Mouse (Mus musculus) right cerebral cortex, adult 2 months (tissue): Measurements from ENCODE around the gene Prss16.
A peak's percentile ranks its signal among the peaks of the same experiment; 100 is the strongest.

Experiments
- DNase-seq, 2 experiments: peaks; one replicate each; pipeline ENCODE4 v3.0.0; 2021 to 2022; ENCODE audit warnings: low spot score in 2 of 2

Gene Prss16

GRCm38 (mm10) chr13:22009642-22010041 lies at the start of gene Prss16:
Prss16 (minus strand) TSS chr13:22009742.
- no peak for DNase-seq

GRCm38 (mm10) chr13:22053754-22054153 lies 44.2 kb upstream of the Prss16 start:
- no peak for DNase-seq

GRCm38 (mm10) chr13:22051523-22051859 lies 41.9 kb upstream of the Prss16 start:
- no peak for DNase-seq

- peak; percentile 95 for DNase-seq
Measured at GRCm38 (mm10) chr13:22050591-22051522, 41.3 kb upstream of the Prss16 start.

GRCm38 (mm10) chr13:22049737-22050440 lies 40.3 kb upstream of the Prss16 start:
- DNase-seq, result peak in 1 of 2 experiments; percentile 15

GRCm38 (mm10) chr13:22049041-22049440 lies 39.5 kb upstream of the Prss16 start:
- DNase-seq, result no peak

- DNase-seq, result no peak
Measured at GRCm38 (mm10) chr13:22045311-22045710, 35.8 kb upstream of the Prss16 start.

- no peak for DNase-seq
Measured at GRCm38 (mm10) chr13:22044432-22045155, 35.1 kb upstream of the Prss16 start.

- no peak for DNase-seq
Measured at GRCm38 (mm10) chr13:22043503-22044431, 34.2 kb upstream of the Prss16 start.

- peak; percentile 90 to 94 for DNase-seq
Measured at GRCm38 (mm10) chr13:22042568-22043502, 33.3 kb upstream of the Prss16 start, which contains the start of the genes Hist1h2ag and Hist1h2bj. Hist1h2ag (minus strand) TSS chr13:22042944. Hist1h2bj (plus strand) TSS chr13:22043214.

GRCm38 (mm10) chr13:22041651-22042567 lies 32.4 kb upstream of the Prss16 start:
- DNase-seq, result no peak

- DNase-seq, result peak; percentile 99
Measured at GRCm38 (mm10) chr13:22041142-22041536, 31.6 kb upstream of the Prss16 start, which contains the start of gene Hist1h4i. Hist1h4i (minus strand) TSS chr13:22041362.

- no peak for DNase-seq
Measured at GRCm38 (mm10) chr13:22040464-22041141, 31.1 kb upstream of the Prss16 start.

- no peak for DNase-seq
Measured at GRCm38 (mm10) chr13:22039951-22040463, 30.5 kb upstream of the Prss16 start.

GRCm38 (mm10) chr13:22039364-22039763 lies 29.8 kb upstream of the Prss16 start:
- DNase-seq, result no peak

GRCm38 (mm10) chr13:22037415-22037814 lies 27.9 kb upstream of the Prss16 start:
- no peak for DNase-seq

- no peak for DNase-seq
Measured at GRCm38 (mm10) chr13:22036986-22037385, 27.4 kb upstream of the Prss16 start.
